Mouse (Mus musculus) cortical plate, adult 2 months (tissue): Measurements from ENCODE around the gene Gm45234. TPM values are rescaled to one million over a fixed set of nuclear protein-coding genes. Genes with fewer than 3 reads are reported as not detected.

Source experiments
- H3K27ac ChIP-seq: fragments of 200-500 bp; 2 replicates; pipeline ENCODE4 v1.5.1; 2012; ENCODE audit warnings: low read length, control low read depth, inconsistent platforms; ENCODE audit not compliant: insufficient read depth
- H3K4me1 ChIP-seq: fragments of 200-500 bp; 2 replicates; pipeline ENCODE4 v1.6.1; 2011; ENCODE audit warnings: low read length; ENCODE audit not compliant: control insufficient read depth, insufficient read depth
- H3K4me3 ChIP-seq: fragments of 200-500 bp; 2 replicates; pipeline ENCODE4 v1.5.1; 2011; ENCODE audit warnings: mild to moderate bottlenecking, low read length, control low read depth; ENCODE audit not compliant: insufficient read depth
- CTCF ChIP-seq: fragments of 200-500 bp; IDR thresholded peaks from 2 replicates; pipeline ENCODE4 v1.5.1; 2011; ENCODE audit warnings: mild to moderate bottlenecking, control low read depth, low read length; ENCODE audit not compliant: insufficient read depth; ENCODE audit errors: extremely low read depth
- POLR2A ChIP-seq: fragments of 200-500 bp; IDR thresholded peaks from 2 replicates; pipeline ENCODE4 v1.6.1; 2011; ENCODE audit warnings: mild to moderate bottlenecking, low read length, control low read depth; ENCODE audit not compliant: insufficient read depth; ENCODE audit errors: extremely low read depth
- polyA plus RNA-seq: library from polyadenylated mRNA; depleted of rRNA; stranded (reverse); fragments of >200 nt; gene quantifications from 2 replicates; pipeline ENCODE4 v1.2.3, GENCODE M21; 2012

The Gm45234 gene
- polyA plus RNA-seq, 1 experiment: not detected

DNA sequence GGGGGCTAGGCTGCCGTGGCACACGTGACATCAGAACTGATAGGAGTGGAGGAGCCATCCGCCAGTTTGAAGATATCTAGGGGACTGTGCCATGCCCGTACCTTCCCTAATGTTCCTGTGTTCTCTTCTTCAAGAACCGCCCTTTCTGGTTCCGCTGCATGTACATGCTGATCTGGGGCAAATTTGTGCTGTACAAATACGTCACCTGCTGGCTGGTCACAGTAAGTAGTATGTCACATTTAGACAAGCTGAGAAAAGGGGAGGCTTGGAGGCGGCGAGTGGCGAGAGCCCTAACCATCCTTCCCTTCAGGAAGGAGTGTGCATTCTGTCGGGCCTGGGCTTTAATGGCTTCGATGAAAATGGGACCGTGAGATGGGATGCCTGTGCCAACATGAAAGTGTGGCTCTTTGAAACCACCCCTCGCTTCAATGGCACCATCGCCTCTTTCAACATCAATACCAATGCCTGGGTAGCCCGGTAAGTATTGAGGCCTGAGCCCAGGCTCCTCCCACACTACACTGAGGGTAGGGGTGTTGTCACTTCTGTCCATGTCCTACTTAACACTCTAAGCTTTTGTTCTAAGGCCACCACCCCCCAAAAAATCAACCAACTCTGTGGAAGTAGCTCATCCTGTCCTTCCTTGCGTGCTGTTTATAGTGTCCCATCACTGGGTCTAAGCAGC lies 53.6 kb downstream of the Gm45234 start:
- Histone ChIP-seq H3K4me3 (no peak overlapping the region), H3K4me1 (peaks cover 4% of the 10 kb centered on the region), H3K27ac (no peak overlapping the region)
- TF ChIP-seq POLR2A (no peak), CTCF (0 out of 2 replicates have a peak, but pooled peaks have one; percentile 4)

DNA sequence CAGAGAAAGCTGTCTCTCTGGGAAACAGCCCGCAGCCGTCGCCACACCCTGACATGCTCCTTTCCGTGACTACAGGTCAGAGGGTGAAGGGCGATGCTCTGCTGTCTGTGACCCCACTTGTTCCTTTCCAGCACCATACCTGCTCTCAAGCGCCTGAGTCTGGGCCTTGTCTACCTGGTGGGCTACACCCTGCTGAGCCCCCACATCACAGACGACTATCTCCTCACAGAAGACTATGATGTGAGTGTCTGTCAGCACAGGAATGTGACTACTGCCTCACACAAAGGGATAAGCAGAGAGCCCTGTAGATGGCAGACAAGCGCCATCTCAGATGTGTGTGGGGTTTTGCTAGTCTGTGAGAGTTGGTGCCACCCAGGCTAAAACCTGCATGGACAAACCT lies 54.5 kb downstream of the Gm45234 start:
- H3K27ac ChIP-seq: no peak overlapping the region
- TF ChIP-seq POLR2A (no peak), CTCF (no peak)

DNA sequence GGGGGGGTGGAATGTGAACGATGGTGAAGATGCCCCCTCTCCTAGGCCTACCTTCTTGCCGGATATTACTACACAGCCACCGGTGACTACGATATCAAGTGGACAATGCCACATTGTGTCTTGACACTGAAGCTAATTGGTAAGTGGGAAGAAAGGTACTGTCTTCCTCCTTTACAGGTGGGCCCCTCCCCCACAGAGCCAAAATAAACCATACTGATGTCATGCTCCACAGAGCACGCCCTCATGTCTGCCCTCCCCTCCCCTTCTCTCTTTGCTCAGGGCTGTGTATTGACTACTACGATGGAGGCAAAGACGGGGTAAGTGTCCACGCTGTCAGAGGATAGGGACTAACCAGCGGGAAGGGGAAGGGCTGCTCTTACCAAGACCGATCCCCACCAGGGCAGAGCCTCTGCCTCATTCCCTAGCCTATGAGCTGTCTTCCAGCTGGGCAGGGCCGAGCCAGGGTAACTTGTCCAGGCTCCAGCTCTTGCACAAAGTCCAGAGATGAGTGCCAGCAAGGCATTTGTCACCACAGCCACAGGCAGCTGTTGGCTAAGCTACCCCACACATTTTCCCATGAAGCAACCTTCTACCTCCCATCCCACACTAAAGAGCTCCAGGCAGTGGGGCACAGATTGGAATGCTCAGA lies 55.7 kb downstream of the Gm45234 start:
- TF ChIP-seq POLR2A (no peak), CTCF (no peak)
- H3K4me3 ChIP-seq: no peak overlapping the region
- H3K4me1 ChIP-seq: peaks cover 2% of the 10 kb centered on the region
- H3K27ac ChIP-seq: peak overlapping the region; percentile 2; the same call in 1 of the 2 replicates

More for the DNA sequence above, 54.5 kb downstream of the Gm45234 start:
- H3K4me1 ChIP-seq: peaks cover 3% of the 10 kb centered on the region
- no peak overlapping the region for H3K4me3 ChIP-seq

DNA sequence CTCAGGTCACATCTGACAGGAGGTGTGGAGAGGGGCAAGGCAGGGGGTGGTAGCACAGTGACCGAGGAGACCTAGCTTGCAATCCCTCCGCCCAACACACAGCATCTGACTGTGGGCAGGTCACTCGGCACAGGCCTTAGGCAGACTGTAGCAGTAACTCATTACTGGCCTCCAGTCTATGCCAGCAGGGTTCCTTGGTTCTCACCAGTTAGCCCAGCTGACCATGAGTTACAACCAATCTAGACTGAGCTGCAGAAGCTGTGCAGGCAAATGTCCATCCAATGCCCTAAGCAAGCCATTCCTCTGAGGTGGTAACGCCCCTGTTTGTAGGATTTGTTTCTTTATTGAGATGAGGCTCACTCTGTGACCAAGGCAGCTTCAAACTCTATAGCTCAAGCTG lies 56.5 kb downstream of the Gm45234 start:
- Histone ChIP-seq H3K4me1 (peaks cover 3% of the 10 kb centered on the region), H3K27ac (no peak overlapping the region), H3K4me3 (no peak overlapping the region)
- TF ChIP-seq CTCF: no peak
- TF ChIP-seq POLR2A: no peak

DNA sequence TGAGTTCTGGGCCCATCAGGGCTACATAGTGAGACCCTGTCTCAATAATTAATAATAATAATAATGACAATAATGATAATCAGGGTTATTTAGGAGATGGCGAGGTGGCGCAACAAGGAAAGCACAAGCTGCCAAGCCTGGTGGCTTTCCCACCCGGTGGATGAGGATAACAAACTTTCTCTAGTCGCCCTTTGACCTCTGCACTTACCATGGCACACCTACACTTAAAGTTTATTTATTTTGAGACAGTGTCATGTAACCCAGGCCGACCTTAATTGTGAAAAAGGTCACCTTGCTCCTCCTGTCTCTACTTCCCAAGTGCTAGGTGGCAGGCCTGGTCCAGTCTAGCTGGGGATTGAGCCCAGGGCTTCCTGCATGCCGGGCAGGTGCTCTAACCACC lies 57.1 kb downstream of the Gm45234 start:
- TF ChIP-seq POLR2A (no peak), CTCF (no peak)
- Histone ChIP-seq H3K27ac (no peak overlapping the region), H3K4me1 (peaks cover 6% of the 10 kb centered on the region), H3K4me3 (no peak overlapping the region)

DNA sequence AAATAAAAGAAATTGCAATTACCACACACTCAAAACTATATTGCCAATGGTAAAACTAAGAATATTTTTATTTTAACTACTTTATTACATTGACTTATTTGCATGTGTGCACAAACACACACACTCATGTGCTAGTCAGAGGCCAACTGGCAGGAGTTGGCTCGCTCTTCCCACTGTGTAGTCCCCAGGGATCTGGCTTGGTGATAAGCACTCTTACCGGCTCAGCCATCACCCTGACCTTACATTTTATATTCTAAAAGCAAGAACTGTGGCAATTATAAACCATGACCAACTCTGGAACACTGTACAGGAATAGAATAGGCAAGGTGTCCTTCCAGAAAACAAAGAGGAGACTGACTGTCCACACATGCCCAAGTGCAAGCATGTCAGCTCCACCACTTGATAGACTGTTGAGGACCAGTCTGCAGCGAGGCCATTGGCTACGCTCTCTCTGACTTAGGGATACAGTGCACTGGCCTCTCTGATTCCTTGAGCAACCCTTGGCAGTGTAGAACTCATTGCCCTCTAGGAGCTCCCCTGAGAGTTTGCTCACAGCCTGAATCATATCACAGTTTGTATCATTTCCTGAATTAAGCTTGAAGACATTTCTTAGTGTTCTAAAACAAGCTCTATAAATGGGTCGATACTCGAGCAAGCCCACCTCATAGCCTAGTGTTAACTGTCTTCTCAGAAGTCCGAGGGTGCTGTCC lies 59.2 kb downstream of the Gm45234 start:
- no peak overlapping the region for H3K27ac ChIP-seq
- no peak overlapping the region for H3K4me3 ChIP-seq
- TF ChIP-seq POLR2A (no peak), CTCF (no peak)
- H3K4me1 ChIP-seq: peaks cover 10% of the 10 kb centered on the region

DNA sequence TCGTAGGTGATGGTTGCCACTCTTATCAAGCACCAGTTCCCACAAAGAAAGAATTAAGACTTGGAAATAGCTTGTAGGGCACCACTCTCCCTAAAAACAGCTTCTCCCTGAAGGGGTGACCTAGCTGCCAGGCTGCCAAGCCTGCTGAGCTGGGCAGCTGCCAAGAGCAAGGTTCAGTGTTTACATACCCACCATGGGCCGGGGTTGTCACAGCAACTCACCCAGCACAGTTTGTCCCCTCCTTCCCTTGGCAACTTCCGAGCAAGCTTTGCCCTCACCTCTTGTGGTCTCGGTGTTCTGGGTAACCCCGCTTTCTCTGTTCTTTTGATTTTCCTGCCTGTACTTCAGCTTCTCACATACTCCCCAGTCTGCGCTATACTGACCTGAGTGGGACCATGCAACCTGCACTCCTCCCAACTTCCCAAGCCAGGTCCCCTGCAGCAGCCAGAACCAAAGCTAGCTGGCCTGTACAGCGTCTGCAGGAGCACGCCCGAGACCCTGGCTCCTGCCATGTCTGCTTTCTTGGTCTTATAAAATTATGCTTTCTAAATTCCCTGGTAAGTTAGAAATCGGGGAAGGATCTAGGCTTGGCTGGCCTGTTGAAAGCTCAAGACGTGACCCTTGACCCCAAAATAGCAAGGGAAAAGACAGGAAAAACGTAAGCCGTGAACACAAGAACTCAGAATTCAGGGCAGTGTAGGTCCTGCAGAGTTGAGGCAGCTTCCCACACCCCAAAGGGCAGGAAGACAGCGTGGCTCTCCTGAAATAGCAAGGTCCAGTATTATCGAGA lies 61.5 kb downstream of the Gm45234 start:
- H3K27ac ChIP-seq: peak overlapping the region; percentile 45; the same call in 1 of the 2 replicates
- peaks cover 8% of the 10 kb centered on the region for H3K4me1 ChIP-seq
- H3K4me3 ChIP-seq: no peak overlapping the region
- TF ChIP-seq CTCF: no peak
- no peak for TF ChIP-seq POLR2A

DNA sequence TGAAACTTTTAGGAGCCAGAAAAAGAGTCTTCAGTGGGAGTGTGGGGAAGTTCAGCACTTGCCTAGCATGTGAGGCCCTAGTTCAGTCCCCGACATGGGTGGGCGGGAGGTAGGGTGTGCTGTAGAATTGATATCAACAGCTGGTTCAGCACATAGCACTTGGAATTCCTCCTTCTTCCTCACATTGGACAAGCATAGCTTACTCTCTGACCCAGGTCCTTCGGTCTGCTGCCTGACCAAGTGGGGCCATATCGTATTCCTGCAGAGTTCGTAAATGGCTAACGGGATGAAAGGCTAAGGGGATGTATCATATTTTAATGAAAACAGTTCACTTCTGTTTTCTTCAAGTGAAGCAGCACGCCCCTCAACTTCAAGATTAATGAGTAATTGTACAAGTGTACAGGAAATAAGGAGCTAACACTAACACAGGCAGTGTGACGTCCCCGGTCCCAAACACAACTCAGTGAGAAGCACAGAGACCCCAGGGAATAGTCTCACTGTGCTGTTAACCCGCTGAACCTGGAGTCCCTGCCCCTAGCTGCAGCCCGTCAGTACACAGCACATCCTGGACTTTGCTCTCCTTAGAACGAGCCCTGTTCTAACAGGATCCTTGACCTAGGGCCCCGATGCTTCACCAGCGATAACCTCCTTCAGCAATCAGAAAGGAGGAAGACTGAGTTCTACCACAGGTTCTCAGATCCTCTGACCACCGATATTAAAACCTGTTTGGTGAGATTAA lies 62.4 kb downstream of the Gm45234 start:
- no peak overlapping the region for H3K4me3 ChIP-seq
- no peak for TF ChIP-seq CTCF
- no peak for TF ChIP-seq POLR2A
- H3K4me1 ChIP-seq: peaks cover 8% of the 10 kb centered on the region
- peak overlapping the region; percentile 45 for H3K27ac ChIP-seq
